Mouse (Mus musculus): Measurements from ENCODE around the gene Gna14. TPM values are rescaled to one million over a fixed set of nuclear protein-coding genes. Genes with fewer than 3 reads are reported as not detected.

Gene Gna14
- polyA plus RNA-seq (2015; fragmentation: Nextera tagmentation; extraction: Ambion mirVana) = 2.9 and 4.8 TPM in 2 replicates

DNA sequence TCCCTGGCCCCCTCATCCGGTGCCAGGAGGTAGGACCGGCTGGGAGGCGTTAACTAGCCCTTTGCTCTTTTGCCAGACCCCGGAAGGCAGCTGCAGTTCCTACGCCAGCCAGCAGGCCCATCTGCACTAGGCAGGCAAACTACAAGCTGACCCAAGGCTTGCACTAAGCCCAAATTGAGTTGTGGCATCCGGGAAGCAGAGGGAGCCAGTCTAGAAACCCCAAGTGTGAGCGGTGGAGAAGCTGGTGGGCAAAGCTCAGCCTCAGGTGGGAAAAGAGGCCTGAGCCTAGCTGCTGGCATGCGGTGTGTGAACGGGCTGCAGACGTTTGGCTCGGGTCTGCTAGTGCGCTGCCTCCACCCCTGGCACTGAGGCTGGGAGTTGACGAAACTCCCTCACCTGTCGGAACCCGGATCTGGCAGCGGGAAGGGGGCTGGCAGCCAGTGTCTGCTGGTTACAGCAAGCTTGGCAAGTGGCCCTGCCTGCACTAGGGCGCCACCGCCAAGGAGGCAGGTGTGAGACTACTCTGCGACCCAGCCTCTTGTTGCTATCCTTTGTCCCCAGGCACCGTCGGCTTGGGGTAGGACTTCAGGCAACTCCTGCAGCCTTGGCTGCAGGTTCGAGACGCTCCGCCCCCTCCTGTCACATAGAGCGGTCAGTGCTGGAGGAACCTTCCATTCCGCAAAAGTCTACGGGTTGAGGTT is at the start of gene Gna14:
Gna14 (plus strand) TSS at position 232 of the 701 bp plus-strand sequence.
- 2% methylated on average over 27 of the region's 27 CpGs for WGBS

DNA sequence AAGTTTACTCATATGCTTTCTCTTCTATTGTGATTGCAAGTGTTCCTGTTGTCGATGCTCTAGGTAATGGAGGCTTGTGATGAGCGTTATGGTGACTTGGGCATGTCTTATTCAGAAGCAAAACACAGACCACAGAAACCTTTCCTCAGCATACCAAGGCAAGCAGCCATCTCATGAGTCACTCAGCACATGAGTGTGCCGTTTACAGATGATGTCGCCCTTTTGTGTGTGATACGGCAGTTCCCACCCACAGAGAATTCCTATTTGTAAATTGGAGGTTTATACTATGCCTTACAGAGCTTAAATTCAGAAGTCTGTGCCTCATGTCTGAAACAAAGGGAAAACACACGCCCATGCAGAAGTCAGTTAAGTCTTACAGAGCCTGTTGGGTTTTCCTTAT is 49.0 kb upstream of the Gna14 start:
- Histone ChIP-seq H3K27me3 (replicated peaks; ENCODE audit: control insufficient read depth, insufficient read depth, low read length) (no peaks in the 10 kb centered on the region), H3K4me2 (replicated peaks; ENCODE audit: low read depth) (no peak overlapping the region), H3K9ac (ENCODE audit: low read depth, low read length) (no peak overlapping the region), H3K36me3 (ENCODE audit: control insufficient read depth, insufficient read depth) (peaks cover 13% of the 10 kb centered on the region; the same call in 1 of the 2 replicates), H3K9me3 (ENCODE audit: control insufficient read depth) (no peaks in the 10 kb centered on the region), H3K27ac (ENCODE audit: low read depth, low read length) (no peak overlapping the region), H3K4me1 (replicated peaks; ENCODE audit: control insufficient read depth, insufficient read depth, low read length) (no peaks in the 10 kb centered on the region), H3K4me3 (ENCODE audit: low read depth, low read length) (no peak overlapping the region)
- no peak for TF ChIP-seq CTCF (IDR thresholded peaks at IDR 0.05; ENCODE audit: low read depth)
- 69% methylated on average over 6 of the region's 6 CpGs for WGBS
- no peak for ATAC-seq

More for the DNA sequence above, at the start of gene Gna14:
- TF ChIP-seq CTCF (IDR thresholded peaks at IDR 0.05; ENCODE audit: low read depth) = peak; percentile 82
- no peaks in the 10 kb centered on the region for H3K9me3 ChIP-seq (ENCODE audit: control insufficient read depth)
- no peaks in the 10 kb centered on the region for H3K36me3 ChIP-seq (ENCODE audit: control insufficient read depth, insufficient read depth)
- H3K27me3 ChIP-seq (replicated peaks; ENCODE audit: control insufficient read depth, insufficient read depth, low read length) = peaks cover 13% of the 10 kb centered on the region; the same call in 1 of the 2 replicates
- H3K4me1 ChIP-seq (replicated peaks; ENCODE audit: control insufficient read depth, insufficient read depth, low read length) = peaks cover 3% of the 10 kb centered on the region; the same call in 1 of the 2 replicates
- peak; percentile 52; the same call in 1 of the 2 replicates for ATAC-seq
- H3K9ac ChIP-seq (ENCODE audit: low read depth, low read length) = peak within 1 kb of the TSS; percentile 19; the same call in 1 of the 2 replicates
- peak within 1 kb of the TSS; percentile 24; the same call in 1 of the 2 replicates for H3K27ac ChIP-seq (ENCODE audit: low read depth, low read length)
- peak within 1 kb of the TSS; percentile 51 for H3K4me3 ChIP-seq (ENCODE audit: low read depth, low read length)
- H3K4me2 ChIP-seq (replicated peaks; ENCODE audit: low read depth) = peak within 1 kb of the TSS; percentile 88

DNA sequence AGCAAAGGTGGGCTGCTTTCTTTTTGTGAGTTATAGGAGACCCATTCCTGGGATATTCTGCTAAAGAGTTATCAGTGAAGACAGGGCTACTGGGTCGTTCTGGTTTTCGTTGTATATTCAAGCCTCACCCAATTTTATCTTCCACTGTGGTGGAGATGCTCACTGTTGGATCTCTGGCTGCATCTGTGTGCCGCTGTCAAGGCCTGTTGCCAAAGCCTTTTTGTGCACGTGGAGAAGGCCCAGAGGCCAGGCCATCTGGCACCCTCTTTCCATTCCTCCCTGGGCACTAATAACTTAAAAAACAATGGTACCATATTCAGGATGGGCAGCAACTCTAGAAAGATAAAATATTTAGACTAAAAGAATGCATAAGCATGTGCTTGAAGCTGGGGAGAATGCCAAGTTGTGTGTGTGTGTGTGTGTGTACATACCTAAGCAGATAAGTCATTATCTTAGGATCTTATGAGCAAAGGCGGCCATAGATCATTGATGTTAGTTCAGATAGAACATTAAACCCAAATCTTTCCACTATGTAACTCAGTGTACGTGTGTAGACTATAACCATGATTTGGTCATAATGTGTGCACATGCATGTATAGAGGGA is 45.3 kb upstream of the Gna14 start:
- no peaks in the 10 kb centered on the region for H3K36me3 ChIP-seq (ENCODE audit: control insufficient read depth, insufficient read depth)
- no peak overlapping the region for H3K27ac ChIP-seq (ENCODE audit: low read depth, low read length)
- no peaks in the 10 kb centered on the region for H3K9me3 ChIP-seq (ENCODE audit: control insufficient read depth)
- H3K4me3 ChIP-seq (ENCODE audit: low read depth, low read length) = no peak overlapping the region
- ATAC-seq = no peak
- H3K27me3 ChIP-seq (replicated peaks; ENCODE audit: control insufficient read depth, insufficient read depth, low read length) = no peaks in the 10 kb centered on the region
- 78% methylated on average over 6 of the region's 6 CpGs for WGBS
- no peaks in the 10 kb centered on the region for H3K4me1 ChIP-seq (replicated peaks; ENCODE audit: control insufficient read depth, insufficient read depth, low read length)
- no peak overlapping the region for H3K4me2 ChIP-seq (replicated peaks; ENCODE audit: low read depth)
- H3K9ac ChIP-seq (ENCODE audit: low read depth, low read length) = no peak overlapping the region
- TF ChIP-seq CTCF (IDR thresholded peaks at IDR 0.05; ENCODE audit: low read depth) = no peak

DNA sequence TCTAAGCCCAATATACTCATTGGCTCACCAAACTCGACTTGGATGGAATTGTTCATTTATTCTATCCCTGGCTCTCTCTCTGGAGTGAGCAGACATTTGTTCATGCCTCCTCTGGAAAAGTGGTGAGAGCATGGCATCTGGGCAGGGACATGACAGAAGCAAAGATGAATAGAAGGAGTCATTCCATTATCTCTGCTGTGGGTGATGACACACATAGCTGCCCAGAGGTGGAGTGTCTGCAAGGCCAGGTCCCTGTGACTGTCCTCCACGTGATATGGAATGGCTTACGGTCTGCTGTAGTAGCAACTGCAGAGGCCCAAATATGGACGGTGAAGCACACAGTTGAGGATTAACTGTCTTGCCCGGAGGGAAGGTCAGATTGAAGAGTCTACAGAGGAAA is 41.2 kb upstream of the Gna14 start:
- TF ChIP-seq CTCF (IDR thresholded peaks at IDR 0.05; ENCODE audit: low read depth) = no peak
- 82% methylated on average over 5 of the region's 5 CpGs for WGBS
- H3K4me3 ChIP-seq (ENCODE audit: low read depth, low read length) = no peak overlapping the region
- ATAC-seq = no peak
- H3K4me1 ChIP-seq (replicated peaks; ENCODE audit: control insufficient read depth, insufficient read depth, low read length) = no peaks in the 10 kb centered on the region
- no peak overlapping the region for H3K4me2 ChIP-seq (replicated peaks; ENCODE audit: low read depth)
- H3K27ac ChIP-seq (ENCODE audit: low read depth, low read length) = no peak overlapping the region
- no peak overlapping the region for H3K9ac ChIP-seq (ENCODE audit: low read depth, low read length)
- no peaks in the 10 kb centered on the region for H3K9me3 ChIP-seq (ENCODE audit: control insufficient read depth)
- no peaks in the 10 kb centered on the region for H3K36me3 ChIP-seq (ENCODE audit: control insufficient read depth, insufficient read depth)
- H3K27me3 ChIP-seq (replicated peaks; ENCODE audit: control insufficient read depth, insufficient read depth, low read length) = no peaks in the 10 kb centered on the region

DNA sequence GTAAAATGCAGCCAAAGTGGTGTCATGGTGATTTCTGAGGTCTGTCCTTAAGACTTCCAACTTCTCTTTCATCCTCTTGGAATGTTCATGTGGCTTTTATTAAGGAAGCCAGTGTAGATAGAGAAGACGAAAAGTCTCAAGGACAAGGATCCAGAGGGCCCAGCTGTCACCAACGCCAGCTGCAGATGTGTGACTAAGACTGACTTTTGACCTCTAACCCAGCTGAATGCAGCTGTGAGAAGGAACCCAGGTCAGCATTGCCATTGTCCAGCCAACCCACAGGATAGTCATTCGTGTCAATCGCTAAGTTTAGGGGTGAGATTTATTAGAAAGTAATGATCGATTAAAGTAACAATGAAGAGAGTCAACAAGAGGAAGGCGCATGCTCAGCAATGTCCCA is 32.5 kb upstream of the Gna14 start:
- TF ChIP-seq CTCF (IDR thresholded peaks at IDR 0.05; ENCODE audit: low read depth) = no peak
- Histone ChIP-seq H3K9me3 (ENCODE audit: control insufficient read depth) (no peaks in the 10 kb centered on the region), H3K4me2 (replicated peaks; ENCODE audit: low read depth) (no peak overlapping the region), H3K27ac (ENCODE audit: low read depth, low read length) (no peak overlapping the region), H3K36me3 (ENCODE audit: control insufficient read depth, insufficient read depth) (no peaks in the 10 kb centered on the region), H3K4me3 (ENCODE audit: low read depth, low read length) (no peak overlapping the region), H3K4me1 (replicated peaks; ENCODE audit: control insufficient read depth, insufficient read depth, low read length) (peaks cover 5% of the 10 kb centered on the region; the same call in 1 of the 2 replicates), H3K9ac (ENCODE audit: low read depth, low read length) (no peak overlapping the region), H3K27me3 (replicated peaks; ENCODE audit: control insufficient read depth, insufficient read depth, low read length) (no peaks in the 10 kb centered on the region)
- WGBS = 59% methylated on average over 6 of the region's 6 CpGs
- ATAC-seq = peak; percentile 38; the same call in 1 of the 2 replicates

DNA sequence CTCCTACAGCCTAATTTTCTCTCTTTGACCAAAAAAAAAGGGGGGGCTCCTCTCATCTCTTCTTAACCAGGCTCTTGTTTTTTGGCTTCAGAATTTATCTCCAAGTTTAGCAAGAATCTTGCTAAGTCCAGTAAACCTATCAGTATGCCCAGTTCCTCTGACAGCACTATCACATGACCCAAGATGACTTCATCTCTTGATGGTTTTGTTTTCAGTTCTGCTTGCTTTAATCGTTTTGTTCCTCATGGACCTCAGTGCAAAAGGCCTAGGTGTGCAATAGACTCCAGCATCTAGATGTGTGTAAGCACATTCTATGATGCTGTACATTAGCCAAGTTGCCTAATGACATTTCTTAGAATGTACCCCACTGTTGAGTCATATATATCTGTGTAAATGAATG is 27.8 kb upstream of the Gna14 start:
- no peak for ATAC-seq
- H3K27ac ChIP-seq (ENCODE audit: low read depth, low read length) = no peak overlapping the region
- 68% methylated on average over 1 of the region's 1 CpGs for WGBS
- no peak overlapping the region for H3K9ac ChIP-seq (ENCODE audit: low read depth, low read length)
- H3K4me2 ChIP-seq (replicated peaks; ENCODE audit: low read depth) = no peak overlapping the region
- H3K36me3 ChIP-seq (ENCODE audit: control insufficient read depth, insufficient read depth) = no peaks in the 10 kb centered on the region
- TF ChIP-seq CTCF (IDR thresholded peaks at IDR 0.05; ENCODE audit: low read depth) = no peak
- H3K4me1 ChIP-seq (replicated peaks; ENCODE audit: control insufficient read depth, insufficient read depth, low read length) = peaks cover 5% of the 10 kb centered on the region; the same call in 1 of the 2 replicates
- H3K27me3 ChIP-seq (replicated peaks; ENCODE audit: control insufficient read depth, insufficient read depth, low read length) = no peaks in the 10 kb centered on the region
- H3K4me3 ChIP-seq (ENCODE audit: low read depth, low read length) = no peak overlapping the region
- H3K9me3 ChIP-seq (ENCODE audit: control insufficient read depth) = no peaks in the 10 kb centered on the region

Measured in intestine, postnatal 0 days (tissue).